Mouse (Mus musculus): ENCODE measurements around the gene Rap1gap2. TPM values are rescaled to one million over a fixed set of nuclear protein-coding genes. Genes with fewer than 3 reads are reported as not detected.

Rap1gap2 gene
- polyA plus RNA-seq, 1 experiment: 133 TPM

- Histone ChIP-seq H3K4me1 (ENCODE audit: control insufficient read depth, insufficient read depth, low read length) (no peaks in the 10 kb centered on the region; the same call in 1 of the 2 replicates), H3K4me3 (ENCODE audit: insufficient read depth, low read length) (no peak overlapping the region), H3K27ac (ENCODE audit: insufficient read depth, low read length) (no peak overlapping the region)
- TF ChIP-seq POLR2A (IDR thresholded peaks at IDR 0.05; ENCODE audit: extremely low read depth, insufficient read depth, low read length): no peak
- no peak for TF ChIP-seq CTCF (IDR thresholded peaks at IDR 0.05; ENCODE audit: extremely low read depth, insufficient read depth, low read length)
Measured at GRCm38 (mm10) chr11:74419601-74420000, 191.1 kb downstream of the Rap1gap2 start.

DNA sequence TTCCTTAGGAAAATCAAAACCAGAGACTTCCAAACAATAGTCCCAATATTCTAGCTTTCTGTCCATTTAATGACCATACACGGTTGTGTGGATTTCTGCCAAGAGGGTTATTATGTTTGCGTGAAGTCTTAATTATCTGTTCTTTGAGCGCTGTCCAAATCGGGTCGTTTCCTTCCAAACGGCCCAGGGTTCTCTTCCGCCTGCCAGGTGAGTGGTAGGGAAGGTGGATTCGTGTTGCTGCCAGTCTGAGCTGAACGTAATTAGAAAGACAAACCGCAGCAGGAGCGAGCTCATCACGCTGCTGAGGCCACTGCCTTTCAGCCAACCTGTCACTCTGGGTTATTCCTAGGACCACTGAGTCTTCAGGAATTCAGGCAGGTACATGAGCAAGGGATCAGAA is 195.0 kb downstream of the Rap1gap2 start:
- Histone ChIP-seq H3K27ac (ENCODE audit: insufficient read depth, low read length) (no peak overlapping the region), H3K4me1 (ENCODE audit: control insufficient read depth, insufficient read depth, low read length) (peaks cover 2% of the 10 kb centered on the region; the same call in 1 of the 2 replicates), H3K4me3 (ENCODE audit: insufficient read depth, low read length) (no peak overlapping the region)
- TF ChIP-seq CTCF (IDR thresholded peaks at IDR 0.05; ENCODE audit: extremely low read depth, insufficient read depth, low read length) (no peak), POLR2A (IDR thresholded peaks at IDR 0.05; ENCODE audit: extremely low read depth, insufficient read depth, low read length) (no peak)

- H3K27ac ChIP-seq (ENCODE audit: insufficient read depth, low read length): no peak overlapping the region
- no peak overlapping the region for H3K4me3 ChIP-seq (ENCODE audit: insufficient read depth, low read length)
- TF ChIP-seq POLR2A (IDR thresholded peaks at IDR 0.05; ENCODE audit: extremely low read depth, insufficient read depth, low read length): no peak
- TF ChIP-seq CTCF (IDR thresholded peaks at IDR 0.05; ENCODE audit: extremely low read depth, insufficient read depth, low read length): no peak
- peaks cover 8% of the 10 kb centered on the region for H3K4me1 ChIP-seq (ENCODE audit: control insufficient read depth, insufficient read depth, low read length)
Measured at GRCm38 (mm10) chr11:74414112-74414511, 196.6 kb downstream of the Rap1gap2 start.

GRCm38 (mm10) chr11:74413449-74413972 is 197.2 kb downstream of the Rap1gap2 start:
- no peak overlapping the region for H3K4me3 ChIP-seq (ENCODE audit: insufficient read depth, low read length)
- no peak for TF ChIP-seq POLR2A (IDR thresholded peaks at IDR 0.05; ENCODE audit: extremely low read depth, insufficient read depth, low read length)
- TF ChIP-seq CTCF (IDR thresholded peaks at IDR 0.05; ENCODE audit: extremely low read depth, insufficient read depth, low read length): no peak
- H3K4me1 ChIP-seq (ENCODE audit: control insufficient read depth, insufficient read depth, low read length): peaks cover 11% of the 10 kb centered on the region
- no peak overlapping the region for H3K27ac ChIP-seq (ENCODE audit: insufficient read depth, low read length)

GRCm38 (mm10) chr11:74412462-74412861 is 198.3 kb downstream of the Rap1gap2 start:
- H3K27ac ChIP-seq (ENCODE audit: insufficient read depth, low read length): no peak overlapping the region
- H3K4me3 ChIP-seq (ENCODE audit: insufficient read depth, low read length): no peak overlapping the region
- TF ChIP-seq CTCF (IDR thresholded peaks at IDR 0.05; ENCODE audit: extremely low read depth, insufficient read depth, low read length): no peak
- TF ChIP-seq POLR2A (IDR thresholded peaks at IDR 0.05; ENCODE audit: extremely low read depth, insufficient read depth, low read length): no peak
- peaks cover 11% of the 10 kb centered on the region for H3K4me1 ChIP-seq (ENCODE audit: control insufficient read depth, insufficient read depth, low read length)

DNA sequence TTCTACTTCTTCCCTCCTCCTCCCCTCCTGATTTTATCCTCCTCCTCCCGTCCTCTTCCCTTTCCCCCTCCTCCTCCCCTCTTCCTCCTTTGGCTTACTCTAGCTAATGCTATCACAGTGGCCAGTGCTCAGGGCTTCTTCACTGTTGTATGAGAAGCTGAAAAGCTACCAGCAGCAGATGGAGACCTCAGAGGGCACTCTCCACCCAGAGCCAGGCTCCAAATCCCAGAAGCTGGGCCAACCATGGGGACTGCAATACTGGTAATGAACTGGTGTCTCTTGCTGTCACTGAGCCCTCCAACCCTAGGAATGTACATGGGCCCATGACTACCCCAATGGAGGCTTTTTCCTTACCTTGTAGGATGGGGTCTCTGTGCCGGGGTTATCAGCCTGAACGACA is 198.8 kb downstream of the Rap1gap2 start:
- H3K4me3 ChIP-seq (ENCODE audit: insufficient read depth, low read length): no peak overlapping the region
- TF ChIP-seq POLR2A (IDR thresholded peaks at IDR 0.05; ENCODE audit: extremely low read depth, insufficient read depth, low read length): no peak
- TF ChIP-seq CTCF (IDR thresholded peaks at IDR 0.05; ENCODE audit: extremely low read depth, insufficient read depth, low read length): no peak
- H3K27ac ChIP-seq (ENCODE audit: insufficient read depth, low read length): no peak overlapping the region
- peaks cover 11% of the 10 kb centered on the region for H3K4me1 ChIP-seq (ENCODE audit: control insufficient read depth, insufficient read depth, low read length)

GRCm38 (mm10) chr11:74409757-74410174 is 200.9 kb downstream of the Rap1gap2 start:
- Histone ChIP-seq H3K4me3 (ENCODE audit: insufficient read depth, low read length) (no peak overlapping the region), H3K4me1 (ENCODE audit: control insufficient read depth, insufficient read depth, low read length) (peaks cover 11% of the 10 kb centered on the region), H3K27ac (ENCODE audit: insufficient read depth, low read length) (peak overlapping the region; percentile 80)
- TF ChIP-seq POLR2A (IDR thresholded peaks at IDR 0.05; ENCODE audit: extremely low read depth, insufficient read depth, low read length) (no peak), CTCF (IDR thresholded peaks at IDR 0.05; ENCODE audit: extremely low read depth, insufficient read depth, low read length) (no peak)

DNA sequence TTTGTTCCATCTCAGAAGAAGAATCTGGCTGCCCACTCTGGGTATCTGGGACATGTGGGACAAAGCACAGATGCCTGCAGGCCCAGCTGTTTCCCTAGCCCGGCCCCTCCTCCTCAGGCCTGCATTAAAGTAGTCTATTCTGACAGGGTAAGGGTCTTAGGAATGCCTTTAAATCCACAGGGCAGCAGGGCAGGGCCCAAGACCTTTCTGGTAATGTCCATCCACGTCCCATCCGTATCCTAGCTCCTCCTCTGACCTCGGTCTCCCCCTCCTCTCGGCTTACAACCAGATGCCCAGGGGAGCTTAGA is 201.3 kb downstream of the Rap1gap2 start:
- Histone ChIP-seq H3K4me1 (ENCODE audit: control insufficient read depth, insufficient read depth, low read length) (peaks cover 11% of the 10 kb centered on the region), H3K27ac (ENCODE audit: insufficient read depth, low read length) (peak overlapping the region; percentile 80), H3K4me3 (ENCODE audit: insufficient read depth, low read length) (no peak overlapping the region)
- TF ChIP-seq POLR2A (IDR thresholded peaks at IDR 0.05; ENCODE audit: extremely low read depth, insufficient read depth, low read length) (no peak), CTCF (IDR thresholded peaks at IDR 0.05; ENCODE audit: extremely low read depth, insufficient read depth, low read length) (no peak)

DNA sequence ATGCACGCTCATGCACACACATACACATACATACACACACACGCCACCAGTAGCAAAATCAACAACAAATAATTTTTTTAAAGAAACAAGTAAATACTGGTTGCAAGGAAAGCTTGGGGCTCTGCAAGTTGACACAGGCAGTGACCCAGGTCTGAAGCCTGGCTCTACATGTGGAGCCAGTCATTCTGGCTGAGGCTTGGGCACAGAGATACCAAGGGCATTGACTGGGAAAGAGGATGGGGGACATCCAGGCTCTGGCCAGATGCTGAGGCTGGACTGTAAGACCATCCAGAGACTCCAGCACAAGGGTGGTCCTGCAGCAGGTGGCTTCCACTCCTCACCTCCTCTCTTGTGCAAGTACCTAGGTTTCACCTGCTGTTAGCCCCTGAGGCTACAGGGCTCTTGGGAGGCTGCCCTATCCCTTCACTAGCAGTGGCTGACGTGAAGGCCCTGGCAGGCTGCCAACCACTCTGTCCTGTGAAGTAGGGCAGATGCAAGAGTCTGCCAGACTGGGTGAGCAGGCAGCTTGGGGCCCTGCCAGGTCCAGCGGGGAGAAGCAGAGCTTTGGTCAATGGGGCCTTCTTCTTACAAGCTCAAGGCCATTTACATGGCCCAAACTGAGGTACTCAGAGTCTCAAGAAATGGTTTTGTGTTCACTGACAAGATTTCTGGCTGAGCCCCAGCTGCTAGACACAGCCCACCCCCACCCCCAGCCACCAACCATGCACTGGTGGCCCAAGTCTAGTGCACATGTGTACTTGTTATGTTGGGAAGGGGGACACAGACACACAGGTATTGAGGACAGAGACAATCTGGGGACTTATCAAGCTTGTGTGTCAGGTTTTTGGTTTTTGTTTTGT is 201.9 kb downstream of the Rap1gap2 start:
- peaks cover 11% of the 10 kb centered on the region for H3K4me1 ChIP-seq (ENCODE audit: control insufficient read depth, insufficient read depth, low read length)
- no peak for TF ChIP-seq CTCF (IDR thresholded peaks at IDR 0.05; ENCODE audit: extremely low read depth, insufficient read depth, low read length)
- no peak overlapping the region for H3K4me3 ChIP-seq (ENCODE audit: insufficient read depth, low read length)
- H3K27ac ChIP-seq (ENCODE audit: insufficient read depth, low read length): peak overlapping the region; percentile 80; the same call in 1 of the 2 replicates

DNA sequence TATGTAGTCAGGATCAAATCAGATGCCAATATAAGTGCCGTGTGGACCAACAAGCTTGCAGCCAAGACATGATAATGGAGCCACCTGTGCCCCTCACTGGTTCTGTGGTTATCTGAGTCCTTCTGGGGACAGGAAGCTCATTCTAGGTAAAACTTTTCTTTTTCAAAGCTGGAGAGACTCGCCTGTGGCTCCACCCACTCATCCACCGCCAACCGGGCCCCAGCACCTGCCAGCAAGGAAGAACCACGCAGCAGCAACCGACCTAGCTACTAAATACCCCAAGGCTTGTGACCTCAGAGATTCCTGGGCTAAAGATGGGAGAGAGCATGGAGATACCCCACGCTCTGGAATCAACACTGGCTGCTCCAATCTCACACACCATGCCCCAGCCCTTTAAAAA is 205.5 kb downstream of the Rap1gap2 start:
- no peak overlapping the region for H3K4me3 ChIP-seq (ENCODE audit: insufficient read depth, low read length)

More for the DNA sequence above, 205.5 kb downstream of the Rap1gap2 start:
- Histone ChIP-seq H3K27ac (ENCODE audit: insufficient read depth, low read length) (no peak overlapping the region), H3K4me1 (ENCODE audit: control insufficient read depth, insufficient read depth, low read length) (peaks cover 9% of the 10 kb centered on the region)
- no peak for TF ChIP-seq POLR2A (IDR thresholded peaks at IDR 0.05; ENCODE audit: extremely low read depth, insufficient read depth, low read length)
- TF ChIP-seq CTCF (IDR thresholded peaks at IDR 0.05; ENCODE audit: extremely low read depth, insufficient read depth, low read length): no peak

Data from cortical plate, adult 2 months (tissue).